Mouse (Mus musculus): ENCODE measurements around the gene Usp17le. TPM values are rescaled to one million over a fixed set of nuclear protein-coding genes. Genes with fewer than 3 reads are reported as not detected.
"Not testable (repeated sequence)": the region's sequence is repeated elsewhere in the genome, so short reads cannot be mapped to it uniquely, and the experiment has no call there.

Usp17le gene
- total RNA-seq (2017), result not detected in 2 replicates

GRCm38 (mm10) chr7:104777370-104777769 lies at the start of gene Usp17le:
TSS of gene Usp17le (minus strand) at chr7:104777470.
- not testable (repeated sequence) for ATAC-seq (replicated peaks in 1 of 2; ENCODE audit: insufficient read depth in 1 of 2, low FRiP score in 2 of 2, low TSS enrichment in 1 of 2, low read depth in 1 of 2, poor library complexity in 2 of 2, severe bottlenecking in 2 of 2)

GRCm38 (mm10) chr7:104810335-104810734 lies 33.1 kb upstream of the Usp17le start:
- ATAC-seq (replicated peaks in 1 of 2; ENCODE audit: insufficient read depth in 1 of 2, low FRiP score in 2 of 2, low TSS enrichment in 1 of 2, low read depth in 1 of 2, poor library complexity in 2 of 2, severe bottlenecking in 2 of 2), result not testable (repeated sequence)

- ATAC-seq (replicated peaks in 1 of 2; ENCODE audit: insufficient read depth in 1 of 2, low FRiP score in 2 of 2, low TSS enrichment in 1 of 2, low read depth in 1 of 2, poor library complexity in 2 of 2, severe bottlenecking in 2 of 2), result no peak
Observed at GRCm38 (mm10) chr7:104790796-104791195, 13.5 kb upstream of the Usp17le start.

Other genes with a start within 250 kb of the Usp17le start
- gene Olfr651, start 227.3 kb downstream of the Usp17le start, total RNA-seq (2017), result not detected in 2 replicates
- not detected in 2 replicates for gene Olfr652, start 216.6 kb downstream of the Usp17le start, total RNA-seq (2017)
- gene Olfr653, start 200.2 kb downstream of the Usp17le start, total RNA-seq (2017), result not detected in 2 replicates
- not detected in 2 replicates for gene Olfr654, start 190.4 kb downstream of the Usp17le start, total RNA-seq (2017)
- gene Olfr655, start 175.7 kb downstream of the Usp17le start, total RNA-seq (2017), result not detected in 2 replicates
- gene Olfr656, start 163.5 kb downstream of the Usp17le start, total RNA-seq (2017), result not detected in 2 replicates
- not detected in 2 replicates for gene Olfr657, start 152.7 kb downstream of the Usp17le start, total RNA-seq (2017)
- 0.45 and 0.81 TPM in 2 replicates for gene Olfr658, start 130.2 kb downstream of the Usp17le start, total RNA-seq (2017)
- gene Olfr659, start 110.7 kb downstream of the Usp17le start, total RNA-seq (2017), result not detected in 2 replicates
- gene Olfr661, start 91.0 kb downstream of the Usp17le start, total RNA-seq (2017), result not detected in 2 replicates
- not detected in 2 replicates for gene Usp17lb, start 65.1 kb upstream of the Usp17le start, total RNA-seq (2017)
- gene Usp17la, start 79.5 kb upstream of the Usp17le start, total RNA-seq (2017), result not detected in 2 replicates
- gene Olfr665, start 100.6 kb upstream of the Usp17le start, total RNA-seq (2017), result not detected in 2 replicates
- not detected in 2 replicates for gene Olfr666, start 118.5 kb upstream of the Usp17le start, total RNA-seq (2017)
- not detected in 2 replicates for gene Olfr667, start 144.0 kb upstream of the Usp17le start, total RNA-seq (2017)
- gene Olfr668, start 150.6 kb upstream of the Usp17le start, total RNA-seq (2017), result not detected in 2 replicates
- not detected in 2 replicates for gene Olfr669, start 156.8 kb upstream of the Usp17le start, total RNA-seq (2017)
- gene Olfr670, start 185.2 kb upstream of the Usp17le start, total RNA-seq (2017), result not detected in 2 replicates
- not detected in 2 replicates for gene Olfr671, start 201.7 kb upstream of the Usp17le start, total RNA-seq (2017)
- gene Olfr672, start 224.6 kb upstream of the Usp17le start, total RNA-seq (2017), result not detected in 2 replicates